In the genomic region with DNA sequence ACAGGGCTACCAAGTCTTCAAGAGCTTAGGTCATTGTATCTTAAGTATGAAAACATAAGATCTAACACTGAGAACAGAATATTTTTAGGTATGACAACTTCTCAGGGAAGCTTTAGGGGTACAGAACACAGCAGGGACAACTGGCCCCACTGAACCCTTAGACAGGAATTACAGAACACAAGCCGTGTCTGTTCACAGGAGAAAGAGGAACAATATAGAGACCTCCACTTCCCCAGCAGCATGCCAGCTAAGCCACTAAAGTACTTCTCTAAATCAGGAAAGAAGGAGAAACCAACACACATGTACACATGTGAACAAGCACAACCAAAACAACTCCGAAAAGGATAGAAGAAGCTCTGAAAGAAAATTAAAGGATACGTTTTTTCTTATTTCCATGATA, we compare ENCODE assay signal across 14 mouse cellular contexts. TPM values are rescaled to one million over a fixed set of nuclear protein-coding genes. Genes with fewer than 3 reads are reported as not detected.
DNase-seq lines count a peak whose midpoint lies in the region; ATAC-seq and TF ChIP-seq lines count a peak whose summit lies in the region.
"Had no signal": no experiment of that assay in that cellular context is flagged by ENCODE, and none has a peak within 500 bp of the region (broad histone marks: within the 10 kb centered on the region; RNA-seq: fewer than 3 reads in every experiment).

No protein-coding gene starts in this region.

- intact Hi-C loops in heart, postnatal 14 days (cut with DNase I): no loop called here

- peak; percentile 89 for DNase-seq in heart, adult 11 months
- no peak for DNase-seq in heart, postnatal 14 days
- peak; percentile 40 for DNase-seq in lung, postnatal 36 days
- DNase-seq in lung, adult 2 months: no peak
- DNase-seq in B cell, adult 2 months: no peak
- no peak for DNase-seq in right cerebral cortex, postnatal 25 days
- no peak for DNase-seq in thymus, postnatal 25 days
- DNase-seq: cerebellum, adult 9-10 months; kidney, adult 11 months had no signal

- no peak overlapping the region for H3K4me3 ChIP-seq in lung, adult 2 months (replicated peaks; ENCODE audit: extremely low read depth, low read depth, low read length)
- H3K4me3 ChIP-seq in liver, embryonic 15.5 days (replicated peaks): no peak overlapping the region
- H3K4me3 ChIP-seq: forebrain, embryonic 13.5 days; hindbrain, embryonic 15.5 days; stomach, embryonic 15.5 days had no signal

- H3K4me2 ChIP-seq in liver, embryonic 15.5 days: 0 out of 2 replicates have a peak overlapping the region, but pooled peaks have one; percentile 0
- H3K4me2 ChIP-seq: forebrain, embryonic 13.5 days; hindbrain, embryonic 15.5 days; stomach, embryonic 15.5 days had no signal

- H3K27ac ChIP-seq in liver, embryonic 15.5 days (replicated peaks): peak overlapping the region; percentile 33; the same call in 1 of the 2 replicates
- H3K27ac ChIP-seq: forebrain, embryonic 13.5 days; hindbrain, embryonic 15.5 days; stomach, embryonic 15.5 days had no signal

- peaks cover 14% of the 10 kb centered on the region for H3K36me3 ChIP-seq in liver, embryonic 15.5 days (replicated peaks)
- H3K36me3 ChIP-seq: stomach, embryonic 15.5 days had no signal

- H3K9ac ChIP-seq in liver, embryonic 15.5 days: no peak overlapping the region
- H3K9ac ChIP-seq: forebrain, embryonic 13.5 days; hindbrain, embryonic 15.5 days; stomach, embryonic 15.5 days had no signal

- peaks cover 5% of the 10 kb centered on the region; the same call in 1 of the 2 replicates for H3K4me1 ChIP-seq in lung, adult 2 months (ENCODE audit: control insufficient read depth, insufficient read depth, low read length)
- peaks cover 12% of the 10 kb centered on the region; the same call in 1 of the 2 replicates for H3K4me1 ChIP-seq in liver, embryonic 15.5 days (replicated peaks)
- H3K4me1 ChIP-seq: stomach, embryonic 15.5 days had no signal

- WGBS in lung, adult 2 months: 71% methylated on average over 3 of the region's 3 CpGs
- WGBS in liver, embryonic 15.5 days (ENCODE audit: insufficient replicate concordance): 29% methylated on average over 3 of the region's 3 CpGs

- no peak for ATAC-seq in liver, embryonic 15.5 days (ENCODE audit: insufficient read depth)
- ATAC-seq: forebrain, embryonic 13.5 days; midbrain, embryonic 16.5 days had no signal

- no peak for TF ChIP-seq POLR2A in lung, adult 2 months (IDR thresholded peaks at IDR 0.05; ENCODE audit: borderline replicate concordance, extremely low read depth, low read depth, low read length)

- TF ChIP-seq CTCF in lung, adult 2 months (IDR thresholded peaks at IDR 0.05; ENCODE audit: insufficient read depth, low read length): no peak

- H3K9me3 ChIP-seq in liver, embryonic 15.5 days (replicated peaks): 0 out of 2 replicates have a peak, but pooled peaks cover 2% of the 10 kb centered on the region
- H3K9me3 ChIP-seq: hindbrain, embryonic 15.5 days; stomach, embryonic 15.5 days had no signal

- H3K27me3 ChIP-seq in liver, embryonic 15.5 days: no peaks in the 10 kb centered on the region
- H3K27me3 ChIP-seq: forebrain, embryonic 13.5 days; hindbrain, embryonic 15.5 days; stomach, embryonic 15.5 days had no signal

RNA-seq across cellular contexts. Expression of a gene that starts 30.8 kb away (rescaled TPM):
- 10 to 100 TPM in 1 of 2 experiments, 1 to 10 TPM in 1; 9.7 to 10.1 TPM for total RNA-seq in heart, postnatal 14 days (2021)
- polyA plus RNA-seq in lung, adult 2 months (2012; rRNA removed): 6.4 and 11.1 TPM in 2 replicates
- 2.1 and 2.9 TPM in 2 replicates for polyA plus RNA-seq in liver, embryonic 15.5 days (2015; fragmentation: Nextera tagmentation; extraction: Ambion mirVana)

Comparison
In these comparisons a context has a peak if more than half of its experiments do, and no peak if none do; other contexts are left out.
1. DNase-seq: peak in heart, adult 11 months (single experiment) and lung, postnatal 36 days (single experiment); none in heart, postnatal 14 days (0 of 2), lung, adult 2 months (single experiment), B cell, adult 2 months (0 of 2), right cerebral cortex, postnatal 25 days (single experiment) and thymus, postnatal 25 days (single experiment).